Mouse (Mus musculus): ENCODE measurements at regions not wholly inside any gene's neighbourhood (a gene's known extent, or its start where the extent isn't known, plus 50 kb on each side); places are given as distances from the start of the nearest gene placed in this dataset.

GRCm38 (mm10) chr10:9312326-9312725 is 362.7 kb downstream of the Samd5 start:
- TF ChIP-seq GATA1 (IDR thresholded peaks at IDR 0.05; ENCODE audit: borderline replicate concordance, low read length) (no peak), FLI1 (IDR thresholded peaks at IDR 0.05; ENCODE audit: low read length) (no peak)

Data from megakaryocyte, embryonic 14.5 days (primary cell).